ENCODE assay signal across 8 mouse cellular contexts in the genomic region with DNA sequence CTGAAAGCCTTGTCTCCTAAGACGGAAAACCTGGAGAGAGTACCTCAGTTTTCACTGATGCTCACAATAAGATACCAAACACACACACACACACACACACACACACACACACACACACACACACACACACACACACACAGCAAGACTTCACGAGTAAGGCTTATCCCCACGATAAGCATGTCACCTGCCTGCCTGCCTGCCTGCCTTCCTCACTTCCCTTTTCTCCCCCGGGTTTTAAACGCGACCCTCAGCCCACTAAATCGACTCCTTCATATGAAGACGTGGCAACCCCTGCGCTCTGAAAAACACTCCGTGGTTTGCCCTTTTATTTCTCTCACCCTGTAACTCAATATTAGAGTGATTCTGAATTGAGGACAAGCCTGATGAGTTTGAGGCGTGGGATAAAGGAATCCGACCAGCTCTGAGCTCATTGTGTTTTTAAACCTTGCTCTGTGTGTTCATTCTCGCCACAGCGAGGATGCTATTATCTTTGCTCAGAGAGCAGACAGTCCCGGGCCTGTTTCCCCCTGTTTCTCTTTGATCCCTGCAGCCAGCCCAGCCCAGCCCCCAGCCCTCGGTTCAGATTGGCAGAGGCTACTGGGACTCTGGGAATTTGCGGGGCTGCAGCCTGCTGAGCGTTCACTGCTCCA.
DNase-seq lines count a peak whose midpoint lies in the region; ATAC-seq and TF ChIP-seq lines count a peak whose summit lies in the region.

No protein-coding gene starts in this region.

- no peaks in the 10 kb centered on the region for H3K27me3 ChIP-seq in kidney, adult 2 months (replicated peaks; ENCODE audit: control insufficient read depth, insufficient read depth, low read length)
- peaks cover 17% of the 10 kb centered on the region; the same call in 1 of the 2 replicates for H3K27me3 ChIP-seq in forebrain, embryonic 12.5 days
- no peaks in the 10 kb centered on the region for H3K27me3 ChIP-seq in intestine, embryonic 16.5 days (replicated peaks; ENCODE audit: control insufficient read depth, insufficient read depth, low read length)
- no peaks in the 10 kb centered on the region for H3K27me3 ChIP-seq in midbrain, embryonic 11.5 days (ENCODE audit: control insufficient read depth, insufficient read depth, low read length)
- H3K27me3 ChIP-seq in stomach, embryonic 16.5 days (ENCODE audit: control insufficient read depth, insufficient read depth, low read length), result no peaks in the 10 kb centered on the region

- H3K4me3 ChIP-seq in kidney, adult 2 months (ENCODE audit: insufficient read depth, low read depth, low read length), result peak overlapping the region; percentile 33
- H3K4me3 ChIP-seq in forebrain, embryonic 12.5 days (replicated peaks), result peak overlapping the region; percentile 38
- peak overlapping the region; percentile 47 for H3K4me3 ChIP-seq in intestine, embryonic 16.5 days (ENCODE audit: low read length)
- peak overlapping the region; percentile 27 for H3K4me3 ChIP-seq in midbrain, embryonic 11.5 days (ENCODE audit: low read depth, low read length)
- H3K4me3 ChIP-seq in stomach, embryonic 16.5 days (replicated peaks; ENCODE audit: low read length), result peak overlapping the region; percentile 51

- 13% methylated on average over 18 of the region's 18 CpGs for WGBS in kidney, adult 2 months
- WGBS in forebrain, embryonic 12.5 days, result under 1% methylated on average over 18 of the region's 18 CpGs
- WGBS in intestine, embryonic 16.5 days, result 2% methylated on average over 18 of the region's 18 CpGs
- under 1% methylated on average over 18 of the region's 18 CpGs for WGBS in midbrain, embryonic 11.5 days
- 2% methylated on average over 18 of the region's 18 CpGs for WGBS in stomach, embryonic 16.5 days

- no peak for TF ChIP-seq CTCF in kidney, adult 2 months (conservative IDR thresholded peaks at IDR 0.05; ENCODE audit: insufficient read depth, insufficient read length, low read depth, low read length)

- peak overlapping the region; percentile 66 for H3K9ac ChIP-seq in forebrain, embryonic 12.5 days
- peak overlapping the region; percentile 60 for H3K9ac ChIP-seq in intestine, embryonic 16.5 days (ENCODE audit: low read depth, low read length)
- peak overlapping the region; percentile 53 for H3K9ac ChIP-seq in midbrain, embryonic 11.5 days (ENCODE audit: low read length)
- H3K9ac ChIP-seq in stomach, embryonic 16.5 days (ENCODE audit: low read length), result peak overlapping the region; percentile 66

- H3K4me1 ChIP-seq in kidney, adult 2 months (ENCODE audit: control insufficient read depth, insufficient read depth, low read length), result peaks cover 3% of the 10 kb centered on the region; the same call in 1 of the 2 replicates
- peaks cover 18% of the 10 kb centered on the region for H3K4me1 ChIP-seq in forebrain, embryonic 12.5 days
- peaks cover 13% of the 10 kb centered on the region for H3K4me1 ChIP-seq in intestine, embryonic 16.5 days (ENCODE audit: control insufficient read depth, insufficient read depth, low read length)
- peaks cover 9% of the 10 kb centered on the region; the same call in 1 of the 2 replicates for H3K4me1 ChIP-seq in midbrain, embryonic 11.5 days (ENCODE audit: control insufficient read depth, insufficient read depth, low read length)
- peaks cover 14% of the 10 kb centered on the region; the same call in 1 of the 2 replicates for H3K4me1 ChIP-seq in stomach, embryonic 16.5 days (ENCODE audit: control insufficient read depth, insufficient read depth, low read length)

- ATAC-seq in forebrain, embryonic 12.5 days (ENCODE audit: low FRiP score), result peak; percentile 89
- ATAC-seq in intestine, embryonic 16.5 days, result 0 out of 2 replicates have a peak, but pooled peaks have one; percentile 6
- ATAC-seq in midbrain, embryonic 11.5 days (ENCODE audit: low FRiP score), result peak; percentile 93
- no peak for ATAC-seq in stomach, embryonic 16.5 days (ENCODE audit: insufficient read depth, low FRiP score)

- DNase-seq in kidney, adult 2 months, result no peak
- no peak for DNase-seq in kidney, adult 18-20 months
- DNase-seq in brain, adult 2 months (ENCODE audit: low read depth, low spot score), result peak; percentile 44
- peak; percentile 96 for DNase-seq in midbrain, embryonic 11.5 days (ENCODE audit: low spot score, missing footprints)
- no peak for DNase-seq in ovary, postnatal 10 days (ENCODE audit: low spot score)

- H3K4me2 ChIP-seq in forebrain, embryonic 12.5 days, result peak overlapping the region; percentile 71
- H3K4me2 ChIP-seq in intestine, embryonic 16.5 days (ENCODE audit: low read depth, low read length), result peak overlapping the region; percentile 81
- H3K4me2 ChIP-seq in midbrain, embryonic 11.5 days, result peak overlapping the region; percentile 70
- peak overlapping the region; percentile 87 for H3K4me2 ChIP-seq in stomach, embryonic 16.5 days (ENCODE audit: low read depth, low read length)

- H3K27ac ChIP-seq in kidney, adult 2 months (ENCODE audit: insufficient read depth, low read depth, low read length), result no peak overlapping the region
- H3K27ac ChIP-seq in forebrain, embryonic 12.5 days, result peak overlapping the region; percentile 91
- no peak overlapping the region for H3K27ac ChIP-seq in intestine, embryonic 16.5 days (ENCODE audit: low read length)
- peak overlapping the region; percentile 88 for H3K27ac ChIP-seq in midbrain, embryonic 11.5 days (ENCODE audit: low read depth, low read length)
- H3K27ac ChIP-seq in stomach, embryonic 16.5 days (ENCODE audit: low read length), result no peak overlapping the region

- H3K9me3 ChIP-seq in forebrain, embryonic 12.5 days, result no peaks in the 10 kb centered on the region
- no peaks in the 10 kb centered on the region for H3K9me3 ChIP-seq in intestine, embryonic 16.5 days (ENCODE audit: control insufficient read depth, low read length)
- no peaks in the 10 kb centered on the region for H3K9me3 ChIP-seq in midbrain, embryonic 11.5 days (ENCODE audit: control insufficient read depth, low read length)
- no peaks in the 10 kb centered on the region for H3K9me3 ChIP-seq in stomach, embryonic 16.5 days (replicated peaks; ENCODE audit: control insufficient read depth, low read length)

- no peak for TF ChIP-seq POLR2A in kidney, adult 2 months (IDR thresholded peaks at IDR 0.05; ENCODE audit: low read depth, low read length)

- H3K36me3 ChIP-seq in kidney, adult 2 months (ENCODE audit: control insufficient read depth, insufficient read depth, low read length), result no peaks in the 10 kb centered on the region
- H3K36me3 ChIP-seq in forebrain, embryonic 12.5 days (replicated peaks), result no peaks in the 10 kb centered on the region
- H3K36me3 ChIP-seq in intestine, embryonic 16.5 days (ENCODE audit: control insufficient read depth, insufficient read depth, low read length), result no peaks in the 10 kb centered on the region
- no peaks in the 10 kb centered on the region for H3K36me3 ChIP-seq in midbrain, embryonic 11.5 days (ENCODE audit: control insufficient read depth, insufficient read depth, low read length)
- H3K36me3 ChIP-seq in stomach, embryonic 16.5 days (ENCODE audit: control insufficient read depth, insufficient read depth, low read length), result no peaks in the 10 kb centered on the region

Comparison
In these comparisons a context has a peak if more than half of its experiments do, and no peak if none do; other contexts are left out.
1. DNase-seq: peak in brain, adult 2 months (single experiment) and midbrain, embryonic 11.5 days (single experiment); none in kidney, adult 2 months (single experiment), kidney, adult 18-20 months (single experiment) and ovary, postnatal 10 days (single experiment).
2. H3K27ac ChIP-seq: peak in forebrain, embryonic 12.5 days (single experiment) and midbrain, embryonic 11.5 days (single experiment); none in kidney, adult 2 months (single experiment), intestine, embryonic 16.5 days (single experiment) and stomach, embryonic 16.5 days (single experiment).
3. Peak in every context shown above with its lines, with median percentiles within 50 percentile points of each other: H3K4me3 ChIP-seq, H3K4me2 ChIP-seq and H3K9ac ChIP-seq.